Mouse (Mus musculus): ENCODE results near the gene Pcbd2. TPM values are rescaled to one million over a fixed set of nuclear protein-coding genes. Genes with fewer than 3 reads are reported as not detected.

The Pcbd2 gene
- total and polyA plus RNA-seq, 3 experiments = 32.0 to 69.4 TPM; not detected in 1

DNA sequence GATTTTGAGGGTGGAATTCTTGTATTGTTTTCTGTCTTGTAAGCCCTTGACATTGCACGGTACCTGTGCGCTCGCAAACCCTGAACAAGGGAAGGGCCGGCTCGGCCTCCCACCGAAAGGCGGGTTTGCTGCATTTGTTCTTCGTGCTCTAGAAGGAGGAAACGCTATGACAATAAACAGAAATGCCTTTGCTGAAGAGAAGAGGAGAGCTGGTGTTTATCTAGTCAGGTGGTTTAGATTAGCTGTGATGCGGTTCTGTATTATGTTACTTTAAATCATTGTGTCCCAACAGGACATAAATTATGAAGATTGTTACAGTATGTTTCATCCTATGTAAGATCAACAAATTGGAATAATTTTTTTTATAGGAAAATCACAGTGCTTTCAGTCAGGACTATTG lies 34.3 kb downstream of the Pcbd2 start:
- H3K27ac ChIP-seq (ENCODE audit: control insufficient read depth, low read depth, low read length) = no peak overlapping the region
- H3K79me2 ChIP-seq (ENCODE audit: control insufficient read depth, insufficient read depth, low read length, poor library complexity) = no peaks in the 10 kb centered on the region
- TF ChIP-seq ELF1 (IDR thresholded peaks at IDR 0.05; ENCODE audit: low read depth, low read length) = no peak
- TF ChIP-seq ZKSCAN1 (IDR thresholded peaks at IDR 0.05; ENCODE audit: low read depth, low read length) = no peak
- TF ChIP-seq MAZ (IDR thresholded peaks at IDR 0.05; ENCODE audit: low read depth, low read length) = no peak
- TF ChIP-seq MAX (IDR thresholded peaks at IDR 0.05; ENCODE audit: low read length) = no peak
- no peak for TF ChIP-seq RAD21 (IDR thresholded peaks at IDR 0.05; ENCODE audit: low read depth, low read length)
- TF ChIP-seq NRF1 (IDR thresholded peaks at IDR 0.05; ENCODE audit: insufficient read depth, low read depth, low read length, poor library complexity, severe bottlenecking) = no peak
- TF ChIP-seq ZNF384 (IDR thresholded peaks at IDR 0.05; ENCODE audit: low read depth, low read length) = no peak
- TF ChIP-seq EP300 (IDR thresholded peaks at IDR 0.05; ENCODE audit: low read depth in 1 of 2, low read length in 2 of 2) = no peak
- TF ChIP-seq SMC3 (IDR thresholded peaks at IDR 0.05; ENCODE audit: low read depth, low read length) = no peak
- no peak for TF ChIP-seq MAFK (IDR thresholded peaks at IDR 0.05; ENCODE audit: borderline replicate concordance, low read depth, low read length)
- no peak for TF ChIP-seq E2F4 (IDR thresholded peaks at IDR 0.05; ENCODE audit: borderline replicate concordance, low read depth, low read length)
- no peak for TF ChIP-seq GATA1 (IDR thresholded peaks at IDR 0.05; ENCODE audit: low read depth, low read length)
- TF ChIP-seq TAL1 (IDR thresholded peaks at IDR 0.05; ENCODE audit: low read length) = no peak
- no peak for TF ChIP-seq MYC (IDR thresholded peaks at IDR 0.05; ENCODE audit: low read depth, low read length)
- TF ChIP-seq ZMIZ1 (IDR thresholded peaks at IDR 0.05; ENCODE audit: low read depth, low read length) = no peak
- TF ChIP-seq BHLHE40 (IDR thresholded peaks at IDR 0.05; ENCODE audit: borderline replicate concordance, low read depth, low read length) = no peak
- TF ChIP-seq CHD2 (IDR thresholded peaks at IDR 0.05; ENCODE audit: low read length) = no peak
- TF ChIP-seq TCF12 (IDR thresholded peaks at IDR 0.05; ENCODE audit: low read depth, low read length) = no peak
- DNase-seq (ENCODE audit: low read depth, low spot score) = no peak
- H3K27me3 ChIP-seq (ENCODE audit: control insufficient read depth in 1 of 2, insufficient read depth in 2 of 2, low read length in 2 of 2) = no peaks in the 10 kb centered on the region
- H3K9me3 ChIP-seq (replicated peaks; ENCODE audit: insufficient read depth, low read length) = no peaks in the 10 kb centered on the region
- H3K9ac ChIP-seq (ENCODE audit: control insufficient read depth, low read depth, low read length, poor library complexity, severe bottlenecking) = no peak overlapping the region
- no peak overlapping the region for H3K4me3 ChIP-seq (ENCODE audit: control insufficient read depth in 1 of 2, insufficient read depth in 1 of 2, low read depth in 2 of 2, low read length in 2 of 2)
- no peaks in the 10 kb centered on the region for H3K36me3 ChIP-seq (ENCODE audit: control insufficient read depth in 1 of 2, insufficient read depth in 2 of 2, low read length in 2 of 2)
- no peaks in the 10 kb centered on the region for H3K4me1 ChIP-seq (ENCODE audit: control insufficient read depth in 1 of 2, insufficient read depth in 2 of 2, low read length in 2 of 2)

GRCm38 (mm10) chr13:55774352-55774751 lies 47.2 kb downstream of the Pcbd2 start:
- H3K9me3 ChIP-seq (replicated peaks; ENCODE audit: insufficient read depth, low read length) = no peaks in the 10 kb centered on the region
- TF ChIP-seq KAT2A (conservative IDR thresholded peaks at IDR 0.05; ENCODE audit: low read depth, low read length) = no peak
- TF ChIP-seq SMC3 (IDR thresholded peaks at IDR 0.05; ENCODE audit: low read depth, low read length) = no peak
- no peak for TF ChIP-seq MEF2A (IDR thresholded peaks at IDR 0.05; ENCODE audit: extremely low read depth, insufficient replicate concordance, low read depth, low read length, poor library complexity, severe bottlenecking)
- TF ChIP-seq JUND (IDR thresholded peaks at IDR 0.05; ENCODE audit: low read depth, low read length) = no peak
- no peak for TF ChIP-seq RAD21 (IDR thresholded peaks at IDR 0.05; ENCODE audit: low read depth, low read length)
- no peak for TF ChIP-seq MYC (IDR thresholded peaks at IDR 0.05; ENCODE audit: low read depth, low read length)
- TF ChIP-seq BHLHE40 (IDR thresholded peaks at IDR 0.05; ENCODE audit: borderline replicate concordance, low read depth, low read length) = no peak
- no peak for TF ChIP-seq ELF1 (IDR thresholded peaks at IDR 0.05; ENCODE audit: low read depth, low read length)
- no peak for TF ChIP-seq TBP (IDR thresholded peaks at IDR 0.05; ENCODE audit: low read depth, low read length)
- TF ChIP-seq TAL1 (IDR thresholded peaks at IDR 0.05; ENCODE audit: low read length) = no peak
- no peak for TF ChIP-seq GABPA (IDR thresholded peaks at IDR 0.05; ENCODE audit: low read depth, low read length)
- TF ChIP-seq ZC3H11A (IDR thresholded peaks at IDR 0.05; ENCODE audit: low read depth, low read length) = no peak
- TF ChIP-seq CHD2 (IDR thresholded peaks at IDR 0.05; ENCODE audit: low read length) = no peak
- TF ChIP-seq POLR2AphosphoS2 (IDR thresholded peaks at IDR 0.05; ENCODE audit: low read length) = no peak
- no peak for TF ChIP-seq MYB (IDR thresholded peaks at IDR 0.05; ENCODE audit: low read depth, low read length)
- TF ChIP-seq NRF1 (IDR thresholded peaks at IDR 0.05; ENCODE audit: insufficient read depth, low read depth, low read length, poor library complexity, severe bottlenecking) = no peak
- TF ChIP-seq ETS1 (IDR thresholded peaks at IDR 0.05; ENCODE audit: low read depth, low read length) = no peak
- no peak for TF ChIP-seq MAFK (IDR thresholded peaks at IDR 0.05; ENCODE audit: borderline replicate concordance, low read depth, low read length)
- TF ChIP-seq MAZ (IDR thresholded peaks at IDR 0.05; ENCODE audit: low read depth, low read length) = no peak
- no peak for TF ChIP-seq EP300 (IDR thresholded peaks at IDR 0.05; ENCODE audit: low read depth in 1 of 2, low read length in 2 of 2)

More at GRCm38 (mm10) chr13:55774352-55774751, 47.2 kb downstream of the Pcbd2 start:
- Histone ChIP-seq H3K27ac (ENCODE audit: control insufficient read depth, low read depth, low read length) (no peak overlapping the region), H3K4me1 (ENCODE audit: control insufficient read depth in 1 of 2, insufficient read depth in 2 of 2, low read length in 2 of 2) (no peaks in the 10 kb centered on the region), H3K9ac (ENCODE audit: control insufficient read depth, low read depth, low read length, poor library complexity, severe bottlenecking) (no peak overlapping the region), H3K27me3 (ENCODE audit: control insufficient read depth in 1 of 2, insufficient read depth in 2 of 2, low read length in 2 of 2) (no peaks in the 10 kb centered on the region), H3K36me3 (ENCODE audit: control insufficient read depth in 1 of 2, insufficient read depth in 2 of 2, low read length in 2 of 2) (no peaks in the 10 kb centered on the region), H3K4me3 (ENCODE audit: control insufficient read depth in 1 of 2, insufficient read depth in 1 of 2, low read depth in 2 of 2, low read length in 2 of 2) (no peak overlapping the region), H3K79me2 (ENCODE audit: control insufficient read depth, insufficient read depth, low read length, poor library complexity) (no peaks in the 10 kb centered on the region)
- DNase-seq (ENCODE audit: low read depth, low spot score) = no peak

Data from MEL (cell line).